Mouse (Mus musculus): ENCODE data around the gene Ascc1.

GRCm38 (mm10) chr10:59967309-59967942 is 35.2 kb upstream of the Ascc1 start:
- TF ChIP-seq POLR2A (IDR thresholded peaks at IDR 0.05; ENCODE audit: extremely low read depth, insufficient read depth, low read length) (no peak), CTCF (IDR thresholded peaks at IDR 0.05; ENCODE audit: low read depth, low read length) (no peak)

Data from liver, adult 2 months (tissue).